9 mouse cellular contexts compared by ENCODE assay signal in the genomic region with DNA sequence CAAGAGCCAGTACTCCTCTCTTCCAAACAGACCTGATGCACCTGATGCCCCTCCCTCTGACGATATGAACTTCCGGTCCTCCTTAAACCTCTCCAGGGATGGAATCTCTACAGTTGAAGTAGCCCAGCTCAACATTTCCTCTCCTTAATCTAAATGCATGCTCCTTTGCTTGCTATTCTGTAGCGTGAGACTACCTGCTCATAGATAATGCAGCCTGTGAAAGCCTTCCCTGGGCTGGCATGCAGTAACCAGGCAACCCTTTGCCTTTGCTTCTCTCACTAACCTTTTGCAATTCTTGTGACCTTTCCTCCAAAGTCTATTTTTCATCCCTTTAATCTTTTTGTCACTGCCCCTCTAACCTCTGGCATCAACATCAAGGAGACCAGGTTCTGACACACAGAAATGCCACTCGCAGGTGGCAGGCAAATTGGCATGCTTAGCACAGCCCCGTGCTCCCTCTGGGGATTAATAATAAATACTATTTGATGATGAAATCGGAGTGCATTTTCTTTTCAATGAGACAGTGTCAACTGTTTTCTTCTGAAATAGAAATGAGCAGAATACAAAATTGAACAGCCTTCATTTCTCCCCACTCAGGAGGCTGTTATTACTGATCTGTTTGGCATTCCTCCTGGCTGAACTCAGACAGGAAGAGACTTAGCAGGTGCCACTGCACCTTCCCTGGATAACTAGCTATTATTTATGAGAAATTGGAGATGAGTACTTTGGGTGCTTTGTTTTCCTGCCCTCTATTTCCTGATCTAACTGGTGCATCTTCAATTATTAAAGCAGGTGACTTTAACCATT.
"Had no signal": no experiment of that assay in that cellular context is flagged by ENCODE, and none has a peak within 500 bp of the region (broad histone marks: within the 10 kb centered on the region; RNA-seq: fewer than 3 reads in every experiment).

No protein-coding gene starts in this region.

- H3K4me1 ChIP-seq: limb, embryonic 15.5 days; liver, embryonic 13.5 days; neural tube, embryonic 12.5 days had no signal

- H3K36me3 ChIP-seq: limb, embryonic 15.5 days; liver, embryonic 13.5 days; neural tube, embryonic 12.5 days had no signal

- H3K27me3 ChIP-seq: limb, embryonic 15.5 days; liver, embryonic 13.5 days; neural tube, embryonic 12.5 days had no signal

- H3K9me3 ChIP-seq: limb, embryonic 15.5 days; liver, embryonic 13.5 days; neural tube, embryonic 12.5 days had no signal

- H3K9ac ChIP-seq: limb, embryonic 15.5 days; liver, embryonic 13.5 days; neural tube, embryonic 12.5 days had no signal

- DNase-seq: kidney, adult 8-10 months; kidney, postnatal 25 days; liver, embryonic 13.5 days; lung, adult 18-20 months; right cerebral cortex, postnatal 4 days; spleen, adult 18-20 months; thymus, postnatal 36 days had no signal

- H3K4me2 ChIP-seq: limb, embryonic 15.5 days; liver, embryonic 13.5 days; neural tube, embryonic 12.5 days had no signal

- H3K4me3 ChIP-seq: limb, embryonic 15.5 days; liver, embryonic 13.5 days; neural tube, embryonic 12.5 days had no signal

- H3K27ac ChIP-seq: limb, embryonic 15.5 days; liver, embryonic 13.5 days; neural tube, embryonic 12.5 days had no signal
